Mouse (Mus musculus) ES-Bruce4 (cell line): ENCODE measurements around the gene Frmd6.

Experiments
- CTCF ChIP-seq: IDR thresholded peaks from one replicate; pipeline ENCODE4 v1.8.1; 2011; ENCODE audit warnings: low read depth, low read length
- EP300 ChIP-seq: IDR thresholded peaks from 2 replicates; pipeline ENCODE4 v1.6.1; 2011; ENCODE audit warnings: low read depth, low read length; ENCODE audit not compliant: insufficient read depth
- POLR2A ChIP-seq: IDR thresholded peaks from one replicate; pipeline ENCODE4 v1.8.1; 2011; ENCODE audit warnings: low read length; ENCODE audit not compliant: insufficient read depth

- TF ChIP-seq CTCF (no peak), POLR2A (no peak), EP300 (no peak)
These were observed 65.7 kb downstream of the Frmd6 start for GRCm38 (mm10) chr12:70890874-70891470.
